Mouse (Mus musculus) thymus, adult 2 months (tissue): Measurements from ENCODE around the gene Rbfox3. TPM values are rescaled to one million over a fixed set of nuclear protein-coding genes. Genes with fewer than 3 reads are reported as not detected.

Source experiments
- DNase-seq: peaks from one replicate; pipeline ENCODE4 v3.0.0; 2021
- H3K27ac ChIP-seq: fragments of 200-500 bp; 2 replicates; pipeline ENCODE4 v1.5.1; 2012; ENCODE audit warnings: low read length, control low read depth; ENCODE audit not compliant: control insufficient read depth, insufficient read depth
- H3K27me3 ChIP-seq: fragments of 200-500 bp; 2 replicates; pipeline ENCODE4 v1.6.1; 2012; ENCODE audit warnings: mild to moderate bottlenecking, low read length, moderate library complexity, mixed read lengths; ENCODE audit not compliant: control insufficient read depth, insufficient read depth
- H3K36me3 ChIP-seq: fragments of 200-500 bp; 2 replicates; pipeline ENCODE4 v1.6.1; 2012; ENCODE audit warnings: mild to moderate bottlenecking, low read length, moderate library complexity; ENCODE audit not compliant: control insufficient read depth, insufficient read depth
- H3K4me1 ChIP-seq: fragments of 200-500 bp; replicated peaks from 2 replicates; pipeline ENCODE4 v1.6.1; 2012; ENCODE audit warnings: low read length; ENCODE audit not compliant: control insufficient read depth, insufficient read depth
- H3K4me3 ChIP-seq: fragments of 200-500 bp; 2 replicates; pipeline ENCODE4 v1.5.1; 2012; ENCODE audit warnings: mild to moderate bottlenecking, low read length, control low read depth, moderate library complexity; ENCODE audit not compliant: control insufficient read depth, insufficient read depth
- CTCF ChIP-seq: fragments of 200-500 bp; IDR thresholded peaks from 2 replicates; pipeline ENCODE4 v1.5.1; 2012; ENCODE audit warnings: mild to moderate bottlenecking, control low read depth, low read length, moderate library complexity, borderline replicate concordance; ENCODE audit not compliant: control insufficient read depth, poor library complexity, insufficient read depth; ENCODE audit errors: extremely low read depth
- POLR2A ChIP-seq: fragments of 200-500 bp; IDR thresholded peaks from 2 replicates; pipeline ENCODE4 v1.6.1; 2012; ENCODE audit warnings: mild to moderate bottlenecking, low read length, control low read depth, moderate library complexity; ENCODE audit not compliant: control insufficient read depth, poor library complexity, insufficient read depth; ENCODE audit errors: extremely low read depth
- WGBS: fragments of 180-500 bp; shearing (Covaris S2); methylation state at CpG from one replicate; pipeline ENCODE4 v1.1.7; 2018; 5-methylcytosine and 5-hydroxymethylcytosine counted together
- polyA plus RNA-seq: library from polyadenylated mRNA; depleted of rRNA; stranded (reverse); fragments of >200 nt; gene quantifications from 2 replicates; pipeline ENCODE4 v1.2.3, GENCODE M21; 2012

Rbfox3 gene
- polyA plus RNA-seq, 1 experiment: 0.50 TPM

- Histone ChIP-seq H3K36me3 (no peaks in the 10 kb centered on the region), H3K27me3 (no peaks in the 10 kb centered on the region), H3K4me3 (no peak overlapping the region), H3K27ac (no peak overlapping the region), H3K4me1 (no peaks in the 10 kb centered on the region)
- TF ChIP-seq POLR2A: no peak
- peak; percentile 53; the same call in 1 of the 2 replicates for TF ChIP-seq CTCF
- 23% methylated on average over 5 of the region's 5 CpGs for WGBS
- DNase-seq: peak; percentile 22
Observed at GRCm38 (mm10) chr11:118648369-118648768, 263.0 kb downstream of the Rbfox3 start.

DNA sequence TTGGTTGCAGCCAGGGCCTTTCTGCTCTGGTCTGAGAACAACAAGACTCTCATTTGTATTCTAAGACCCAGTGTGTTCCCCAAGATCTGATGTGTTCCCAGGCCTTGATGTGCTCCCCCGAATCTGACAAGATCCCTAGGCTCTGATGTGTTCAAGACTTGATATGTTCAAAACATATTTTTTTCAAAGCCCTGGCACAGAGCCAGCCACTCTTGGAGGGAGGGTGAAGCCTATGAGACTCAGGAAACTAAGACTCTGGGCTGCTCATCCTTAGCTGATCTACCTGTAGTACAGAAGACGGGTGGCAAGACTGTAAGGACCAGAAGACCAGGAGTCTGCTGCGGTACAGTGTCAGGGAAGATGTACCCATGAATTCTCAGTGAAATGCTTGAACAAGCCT, 264.5 kb downstream of the Rbfox3 start:
- Histone ChIP-seq H3K4me3 (no peak overlapping the region), H3K4me1 (no peaks in the 10 kb centered on the region), H3K36me3 (no peaks in the 10 kb centered on the region), H3K27ac (no peak overlapping the region), H3K27me3 (no peaks in the 10 kb centered on the region)
- no peak for TF ChIP-seq CTCF
- TF ChIP-seq POLR2A: no peak
- no peak for DNase-seq
- 73% methylated on average over 3 of the region's 3 CpGs for WGBS

- H3K4me3 ChIP-seq: no peak overlapping the region
- no peak for DNase-seq
- no peaks in the 10 kb centered on the region for H3K36me3 ChIP-seq
- no peak for TF ChIP-seq POLR2A
- no peak for TF ChIP-seq CTCF
- H3K27me3 ChIP-seq: no peaks in the 10 kb centered on the region
- H3K4me1 ChIP-seq: no peaks in the 10 kb centered on the region
- no peak overlapping the region for H3K27ac ChIP-seq
- 85% methylated on average over 3 of the region's 3 CpGs for WGBS
Observed at GRCm38 (mm10) chr11:118645158-118645557, 266.2 kb downstream of the Rbfox3 start.

DNA sequence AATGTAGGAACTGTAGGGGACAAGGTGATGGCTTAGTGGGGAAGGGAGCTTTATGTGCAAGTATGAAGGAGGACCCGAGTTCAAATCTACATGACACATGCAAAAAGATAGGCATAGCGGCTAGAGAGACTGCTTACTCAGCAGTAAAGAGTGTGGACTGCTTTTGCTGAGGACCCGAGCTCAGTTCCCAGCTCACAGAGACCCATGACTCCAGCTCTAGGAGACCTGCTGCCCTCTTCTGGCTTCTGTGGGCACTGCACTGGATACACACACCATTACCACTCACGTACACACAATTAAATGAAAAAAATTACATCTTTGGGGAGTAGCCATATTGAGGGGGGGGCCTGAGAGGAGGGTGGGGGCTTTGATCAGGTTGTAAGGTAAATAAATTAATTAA, 270.7 kb downstream of the Rbfox3 start:
- no peak overlapping the region for H3K27ac ChIP-seq
- H3K36me3 ChIP-seq: no peaks in the 10 kb centered on the region
- no peaks in the 10 kb centered on the region for H3K27me3 ChIP-seq
- TF ChIP-seq POLR2A (no peak), CTCF (no peak)
- DNase-seq: peak; percentile 4
- WGBS: 96% methylated on average over 4 of the region's 4 CpGs
- no peaks in the 10 kb centered on the region for H3K4me1 ChIP-seq
- no peak overlapping the region for H3K4me3 ChIP-seq

DNA sequence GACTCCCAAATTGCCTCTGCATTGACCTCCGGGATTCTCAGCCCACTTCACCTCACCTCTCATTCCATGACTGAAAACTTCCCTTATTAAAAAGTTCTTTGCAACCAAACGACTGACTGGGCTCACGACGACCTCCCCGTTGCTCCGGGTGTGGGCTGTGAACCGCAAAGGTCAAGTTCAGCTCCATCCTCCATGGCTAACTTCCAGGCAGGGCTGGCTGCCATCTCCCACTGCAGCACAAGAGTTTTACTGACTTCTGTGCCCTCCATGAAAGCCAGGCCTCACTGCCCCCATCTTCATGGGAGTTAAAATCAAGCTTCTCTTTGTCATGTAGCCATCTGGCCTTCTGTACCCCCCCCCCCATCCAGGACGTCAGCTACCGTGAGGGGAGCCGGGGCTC, 273.7 kb downstream of the Rbfox3 start:
- DNase-seq: no peak
- TF ChIP-seq CTCF (no peak), POLR2A (no peak)
- H3K4me1 ChIP-seq: no peaks in the 10 kb centered on the region
- H3K4me3 ChIP-seq: no peak overlapping the region
- no peak overlapping the region for H3K27ac ChIP-seq
- WGBS: 88% methylated on average over 10 of the region's 10 CpGs
- no peaks in the 10 kb centered on the region for H3K27me3 ChIP-seq
- H3K36me3 ChIP-seq: no peaks in the 10 kb centered on the region

DNA sequence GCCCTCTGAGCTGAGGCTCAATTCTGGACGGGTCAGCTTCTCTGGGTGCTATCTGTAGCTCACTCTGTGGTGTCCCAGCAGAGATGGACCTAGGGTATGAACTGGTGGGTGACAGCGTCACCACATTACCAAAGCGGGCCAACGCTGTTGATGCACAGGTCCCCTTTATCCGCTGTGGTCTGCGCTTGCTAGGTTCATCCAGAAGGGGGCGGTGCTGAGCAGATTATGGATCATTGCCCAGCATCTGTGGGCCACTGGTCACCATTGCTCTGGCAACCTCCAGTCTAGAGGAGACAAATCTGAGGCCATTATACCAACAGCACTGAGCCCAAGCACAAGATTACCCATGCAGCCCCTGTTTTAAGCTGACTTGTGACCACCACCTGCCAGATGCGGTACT, 276.8 kb downstream of the Rbfox3 start:
- 56% methylated on average over 8 of the region's 8 CpGs for WGBS
- no peak for TF ChIP-seq POLR2A
- peak; percentile 72; the same call in 1 of the 2 replicates for TF ChIP-seq CTCF
- H3K4me3 ChIP-seq: no peak overlapping the region
- no peaks in the 10 kb centered on the region for H3K36me3 ChIP-seq
- no peak overlapping the region for H3K27ac ChIP-seq
- H3K27me3 ChIP-seq: no peaks in the 10 kb centered on the region
- H3K4me1 ChIP-seq: no peaks in the 10 kb centered on the region
- DNase-seq: peak; percentile 15

GRCm38 (mm10) chr11:118629718-118630117, 281.7 kb downstream of the Rbfox3 start:
- Histone ChIP-seq H3K4me1 (no peaks in the 10 kb centered on the region), H3K36me3 (no peaks in the 10 kb centered on the region), H3K27me3 (no peaks in the 10 kb centered on the region), H3K27ac (no peak overlapping the region), H3K4me3 (no peak overlapping the region)
- WGBS: 96% methylated on average over 1 of the region's 1 CpGs
- DNase-seq: no peak
- TF ChIP-seq POLR2A (no peak), CTCF (no peak)
